Mouse (Mus musculus) intestine, embryonic 15.5 days (tissue): ENCODE measurements at regions not wholly inside any gene's neighbourhood (a gene's known extent, or its start where the extent isn't known, plus 50 kb on each side); places are given as distances from the start of the nearest gene placed in this dataset.
"Not testable (repeated sequence)": the region's sequence is repeated elsewhere in the genome, so short reads cannot be mapped to it uniquely, and the experiment has no call there.

Experiments used
- ATAC-seq: fragments of 200-750 bp; cut with Nextera tagmentation; 2 replicates; pipeline ENCODE4 v1.8.0; 2017; ENCODE audit warnings: moderate TSS enrichment, moderate library complexity
- H3K27ac ChIP-seq: fragments of 300-500 bp; sonication (generic); 2 replicates; pipeline ENCODE4 v1.5.1; 2015; ENCODE audit warnings: mild to moderate bottlenecking, inconsistent platforms
- H3K27me3 ChIP-seq: fragments of 300-500 bp; sonication (generic); replicated peaks from 2 replicates; pipeline ENCODE4 v1.6.1; 2015; ENCODE audit warnings: inconsistent platforms
- H3K36me3 ChIP-seq: fragments of 300-500 bp; sonication (generic); 2 replicates; pipeline ENCODE4 v1.6.1; 2015; ENCODE audit warnings: inconsistent platforms
- H3K4me1 ChIP-seq: fragments of 300-500 bp; sonication (generic); replicated peaks from 2 replicates; pipeline ENCODE4 v1.6.1; 2015; ENCODE audit warnings: inconsistent platforms
- H3K4me2 ChIP-seq: fragments of 300-500 bp; sonication (generic); replicated peaks from 2 replicates; pipeline ENCODE4 v1.6.1; 2015; ENCODE audit warnings: mild to moderate bottlenecking, inconsistent platforms
- H3K4me3 ChIP-seq: fragments of 300-500 bp; sonication (generic); replicated peaks from 2 replicates; pipeline ENCODE4 v1.5.1; 2015; ENCODE audit warnings: inconsistent platforms
- H3K9ac ChIP-seq: fragments of 300-500 bp; sonication (generic); 2 replicates; pipeline ENCODE4 v1.6.1; 2015; ENCODE audit warnings: inconsistent platforms
- H3K9me3 ChIP-seq: fragments of 300-500 bp; sonication (generic); 2 replicates; pipeline ENCODE4 v1.6.1; 2016; ENCODE audit warnings: inconsistent platforms
- WGBS: fragments of 180-500 bp; shearing (Covaris S2); methylation state at CpG from one replicate; pipeline ENCODE4 v1.1.7; 2015; 5-methylcytosine and 5-hydroxymethylcytosine counted together

DNA sequence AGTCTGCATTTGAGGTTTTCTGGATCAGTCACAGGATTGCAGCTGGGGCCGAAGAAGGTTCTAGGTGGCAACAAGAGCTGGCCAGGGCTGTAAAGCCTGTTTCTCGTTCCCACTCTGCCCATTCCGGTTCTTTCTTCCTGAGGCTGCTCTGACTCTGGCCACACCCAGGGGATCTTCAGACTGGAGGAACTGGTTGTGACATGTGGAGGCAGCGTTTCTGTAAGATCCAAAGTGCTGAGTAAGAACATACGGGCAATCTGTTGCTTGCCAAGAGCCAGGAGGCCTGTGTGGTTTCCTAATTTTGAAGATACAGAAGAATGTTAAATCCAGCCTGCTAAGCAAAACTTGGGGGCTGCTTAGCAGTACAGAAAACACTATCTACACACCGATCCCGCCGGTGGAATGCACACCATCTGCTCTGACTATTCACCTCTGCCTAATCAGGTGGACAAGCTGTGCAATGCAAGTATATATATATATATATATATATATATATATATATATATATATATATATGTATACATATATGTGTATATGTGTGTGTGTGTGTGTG, 99.3 kb upstream of the Bmp2k start:
- Histone ChIP-seq H3K27me3 (no peaks in the 10 kb centered on the region), H3K36me3 (no peaks in the 10 kb centered on the region), H3K4me3 (no peak overlapping the region), H3K4me2 (no peak overlapping the region), H3K27ac (no peak overlapping the region), H3K4me1 (peaks cover 2% of the 10 kb centered on the region; the same call in 1 of the 2 replicates), H3K9me3 (no peaks in the 10 kb centered on the region), H3K9ac (no peak overlapping the region)
- peak; percentile 96 for ATAC-seq
- 56% methylated on average over 8 of the region's 8 CpGs for WGBS

DNA sequence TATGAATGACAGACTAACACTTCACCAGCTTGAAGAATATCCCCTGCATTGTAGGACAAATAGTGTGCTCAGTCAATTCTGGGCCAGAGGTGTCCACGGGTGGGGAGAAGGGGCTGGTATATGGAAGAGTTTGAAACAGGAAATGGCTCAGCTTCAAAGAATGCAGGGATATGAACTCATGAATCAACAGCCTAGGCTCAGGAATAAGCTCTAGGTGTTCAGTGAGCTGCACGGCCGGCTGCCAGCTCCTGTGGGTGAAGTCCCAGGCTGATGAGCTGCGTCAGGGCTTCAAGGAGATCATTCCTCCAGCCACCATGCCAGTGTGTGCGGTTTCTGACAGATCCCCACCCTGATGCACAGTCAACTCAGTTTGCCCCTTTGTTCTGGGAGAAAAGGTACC, 98.8 kb upstream of the Bmp2k start:
- H3K4me1 ChIP-seq = peaks cover 2% of the 10 kb centered on the region; the same call in 1 of the 2 replicates
- H3K4me3 ChIP-seq = no peak overlapping the region
- no peaks in the 10 kb centered on the region for H3K36me3 ChIP-seq
- no peak overlapping the region for H3K9ac ChIP-seq
- H3K27me3 ChIP-seq = no peaks in the 10 kb centered on the region
- no peak overlapping the region for H3K4me2 ChIP-seq
- no peaks in the 10 kb centered on the region for H3K9me3 ChIP-seq
- ATAC-seq = no peak
- 60% methylated on average over 5 of the region's 5 CpGs for WGBS
- no peak overlapping the region for H3K27ac ChIP-seq

DNA sequence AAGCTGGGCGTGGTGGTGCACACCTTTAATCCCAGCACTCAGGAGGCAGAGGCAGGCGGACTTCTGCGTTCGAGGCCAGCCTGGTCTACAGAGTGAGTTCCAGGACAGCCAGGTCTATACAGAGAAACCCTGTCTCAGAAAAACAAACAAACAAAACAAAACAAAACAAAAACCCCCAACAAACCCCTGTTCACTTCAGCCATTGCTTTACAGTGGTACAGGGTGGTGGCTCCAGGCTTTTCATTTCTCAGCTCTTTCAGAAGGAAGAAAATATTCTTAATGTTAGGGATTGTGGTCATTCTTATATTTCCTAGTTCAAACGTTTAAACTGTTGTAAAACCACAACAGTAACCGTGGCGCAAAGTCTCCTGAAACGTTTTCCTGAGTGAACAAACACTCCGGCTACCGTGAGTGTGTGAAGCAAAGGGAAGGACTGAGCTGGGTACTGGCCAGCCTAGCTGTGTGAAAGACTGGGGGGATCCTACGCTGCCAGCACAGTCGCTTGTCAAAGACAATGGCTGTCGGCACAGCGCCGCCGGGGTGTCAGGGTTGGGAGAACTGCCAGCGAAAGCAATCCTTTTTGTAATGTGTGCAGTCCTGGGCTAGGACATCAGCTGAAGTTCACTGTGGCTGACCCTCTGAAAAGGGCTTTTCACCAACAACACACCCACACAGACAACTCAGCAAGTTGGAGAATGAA, 91.8 kb upstream of the Bmp2k start:
- no peak overlapping the region for H3K4me3 ChIP-seq
- ATAC-seq = no peak
- H3K9ac ChIP-seq = no peak overlapping the region
- 0 out of 2 replicates have a peak, but pooled peaks cover 3% of the 10 kb centered on the region for H3K4me1 ChIP-seq
- H3K27ac ChIP-seq = no peak overlapping the region
- H3K36me3 ChIP-seq = no peaks in the 10 kb centered on the region
- H3K4me2 ChIP-seq = peak overlapping the region; percentile 25; the same call in 1 of the 2 replicates
- no peaks in the 10 kb centered on the region for H3K9me3 ChIP-seq
- WGBS = 41% methylated on average over 17 of the region's 17 CpGs
- H3K27me3 ChIP-seq = no peaks in the 10 kb centered on the region

DNA sequence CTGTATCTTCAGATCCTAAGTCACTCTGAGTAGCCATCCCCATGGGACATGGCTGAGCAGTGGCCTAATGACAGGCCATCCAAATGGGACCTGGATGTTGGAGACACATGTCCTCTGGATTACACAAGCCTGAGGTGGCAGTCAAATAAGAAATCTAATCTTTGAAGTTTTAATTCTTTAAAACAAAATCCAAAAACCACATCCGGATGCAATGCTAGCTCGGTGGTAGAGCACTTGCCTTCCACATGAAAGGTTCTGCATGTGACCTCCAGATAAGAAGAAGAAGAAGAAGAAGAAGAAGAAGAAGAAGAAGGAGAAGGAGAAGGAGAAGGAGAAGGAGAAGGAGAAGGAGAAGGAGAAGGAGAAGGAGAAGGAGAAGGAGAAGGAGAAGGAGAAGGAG, 89.1 kb upstream of the Bmp2k start:
- H3K9ac ChIP-seq, H3K36me3 ChIP-seq, H3K4me3 ChIP-seq, H3K9me3 ChIP-seq, H3K4me2 ChIP-seq, H3K27ac ChIP-seq, H3K27me3 ChIP-seq, ATAC-seq: not testable (repeated sequence)
- WGBS = 85% methylated on average over 2 of the region's 2 CpGs
- peaks cover 11% of the 10 kb centered on the region for H3K4me1 ChIP-seq

DNA sequence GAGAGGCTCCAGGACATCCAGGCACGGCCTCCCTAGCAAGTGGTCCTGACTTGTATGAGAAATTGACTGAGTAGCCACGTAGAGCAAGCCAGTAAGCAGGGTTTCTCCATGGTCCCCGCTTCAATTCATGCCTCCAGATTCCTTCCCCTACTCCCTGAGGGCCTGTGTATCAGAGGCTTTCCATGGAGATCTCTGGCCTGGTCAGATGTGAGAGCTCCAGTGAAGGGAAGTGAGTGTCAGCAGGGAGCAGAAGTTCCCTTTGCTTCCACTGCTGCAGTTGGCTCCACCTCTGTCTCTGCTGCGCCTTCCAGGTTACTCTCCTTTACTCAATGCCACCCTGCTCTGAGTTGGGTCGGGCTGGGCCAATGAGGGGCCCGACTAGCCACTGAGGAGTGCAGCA, 88.3 kb upstream of the Bmp2k start:
- no peaks in the 10 kb centered on the region for H3K9me3 ChIP-seq
- H3K27me3 ChIP-seq = no peaks in the 10 kb centered on the region
- ATAC-seq = no peak
- H3K4me2 ChIP-seq = no peak overlapping the region
- no peak overlapping the region for H3K27ac ChIP-seq
- no peak overlapping the region for H3K9ac ChIP-seq
- H3K4me3 ChIP-seq = no peak overlapping the region
- 74% methylated on average over 6 of the region's 6 CpGs for WGBS
- no peaks in the 10 kb centered on the region for H3K36me3 ChIP-seq
- peaks cover 13% of the 10 kb centered on the region for H3K4me1 ChIP-seq

DNA sequence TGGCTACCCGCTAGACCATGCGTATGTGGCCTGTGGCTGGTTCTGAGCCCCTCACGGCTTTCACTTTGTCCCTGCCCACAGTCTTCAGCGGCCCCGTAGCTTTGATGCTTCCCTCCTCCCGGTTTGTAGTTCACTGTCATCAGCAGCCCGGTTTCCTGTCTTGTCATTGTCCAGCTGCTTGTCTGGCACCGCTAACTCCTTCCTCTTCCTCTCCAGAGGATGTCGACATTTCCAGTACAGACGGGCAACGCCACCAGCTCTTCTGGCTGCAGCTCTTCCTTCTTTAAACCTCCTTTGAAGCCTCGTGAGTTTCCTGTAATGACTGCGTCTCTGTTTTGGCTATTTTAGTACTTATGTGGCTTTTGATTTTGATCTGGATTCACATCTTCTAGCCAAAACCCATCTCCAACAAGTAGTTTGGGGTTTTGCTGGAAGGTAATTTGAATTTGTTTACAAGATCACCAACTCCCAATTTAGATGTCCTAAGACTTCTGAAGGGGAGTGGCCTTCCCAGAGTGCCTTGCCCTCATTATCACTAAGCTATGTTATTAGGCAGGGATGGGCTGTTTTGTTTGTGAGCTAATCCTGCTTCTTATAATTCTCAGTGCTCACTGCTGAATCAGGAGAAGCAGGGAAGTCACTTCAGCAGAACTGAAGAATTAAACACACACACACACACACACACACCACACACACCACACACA, 85.8 kb upstream of the Bmp2k start:
- Histone ChIP-seq H3K9me3 (no peaks in the 10 kb centered on the region), H3K36me3 (no peaks in the 10 kb centered on the region), H3K4me1 (peaks cover 11% of the 10 kb centered on the region), H3K27me3 (no peaks in the 10 kb centered on the region), H3K4me2 (peak overlapping the region; percentile 38), H3K9ac (no peak overlapping the region), H3K4me3 (0 out of 2 replicates have a peak overlapping the region, but pooled peaks have one; percentile 1), H3K27ac (peak overlapping the region; percentile 60; the same call in 1 of the 2 replicates)
- ATAC-seq = peak; percentile 54
- 50% methylated on average over 13 of the region's 13 CpGs for WGBS

DNA sequence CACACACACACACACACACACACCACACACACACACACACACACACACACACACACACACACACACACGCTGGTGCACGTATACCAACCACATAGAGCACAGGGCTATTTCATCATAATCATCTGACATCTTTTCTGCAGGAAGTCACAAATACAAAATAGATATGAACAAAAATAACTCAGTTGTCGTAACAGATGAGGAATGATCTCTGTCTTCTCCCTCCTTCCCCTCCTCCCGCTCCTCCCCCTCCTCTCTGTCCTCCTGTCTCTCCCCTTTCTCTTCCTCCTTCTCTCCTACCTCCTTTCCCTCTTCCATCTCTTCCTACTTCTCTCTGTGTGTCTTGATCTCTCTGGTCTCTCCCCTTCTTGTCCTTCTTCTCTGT, 85.2 kb upstream of the Bmp2k start:
- peaks cover 11% of the 10 kb centered on the region for H3K4me1 ChIP-seq
- no peaks in the 10 kb centered on the region for H3K9me3 ChIP-seq
- no peak overlapping the region for H3K9ac ChIP-seq
- H3K4me2 ChIP-seq = no peak overlapping the region
- no peaks in the 10 kb centered on the region for H3K27me3 ChIP-seq
- WGBS = 48% methylated on average over 4 of the region's 4 CpGs
- peak; percentile 26; the same call in 1 of the 2 replicates for ATAC-seq
- H3K27ac ChIP-seq = no peak overlapping the region
- H3K36me3 ChIP-seq = no peaks in the 10 kb centered on the region
- no peak overlapping the region for H3K4me3 ChIP-seq

DNA sequence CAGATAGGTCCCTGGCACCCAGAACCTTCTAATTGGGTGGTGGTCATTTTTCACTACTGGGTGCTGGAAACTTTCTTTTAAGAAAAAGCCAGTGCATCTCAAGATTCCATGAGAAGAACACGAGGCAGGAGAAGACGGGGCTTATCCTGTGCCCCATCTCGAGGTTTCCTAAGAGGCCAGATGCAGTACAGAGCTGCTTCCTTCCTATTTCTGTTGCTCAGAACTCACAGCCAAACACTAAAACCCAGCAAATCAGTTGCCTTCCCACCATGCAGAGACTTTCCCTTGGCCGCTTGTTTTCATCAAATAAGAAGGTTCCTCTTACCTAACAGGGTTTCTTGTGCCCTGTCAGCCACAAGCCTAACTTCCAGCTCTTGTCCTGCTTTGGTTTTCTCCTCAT, 84.7 kb upstream of the Bmp2k start:
- 75% methylated on average over 4 of the region's 4 CpGs for WGBS
- Histone ChIP-seq H3K4me3 (no peak overlapping the region), H3K27me3 (no peaks in the 10 kb centered on the region), H3K27ac (peak overlapping the region; percentile 32), H3K9ac (no peak overlapping the region), H3K4me2 (no peak overlapping the region), H3K9me3 (no peaks in the 10 kb centered on the region), H3K4me1 (peaks cover 11% of the 10 kb centered on the region), H3K36me3 (no peaks in the 10 kb centered on the region)
- 0 out of 2 replicates have a peak, but pooled peaks have one; percentile 16 for ATAC-seq

DNA sequence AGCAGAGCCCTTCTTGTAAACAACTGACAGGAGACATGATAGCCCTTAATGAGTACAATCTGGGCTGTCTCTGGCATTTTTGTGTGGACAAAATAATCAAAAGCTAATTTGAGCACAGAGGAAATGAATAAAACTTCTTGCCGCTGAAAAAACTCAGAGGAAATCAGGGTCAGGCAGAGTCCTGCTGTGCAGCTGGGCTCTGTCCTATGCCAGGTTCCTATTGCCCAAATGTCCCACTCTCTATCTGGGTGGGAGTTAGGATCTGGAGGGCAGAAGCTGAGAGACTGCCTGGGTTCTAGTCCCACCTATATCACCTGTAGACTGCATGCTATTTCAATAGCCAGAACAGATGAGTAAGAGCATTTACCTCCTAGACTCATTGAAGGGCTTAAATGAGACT, 83.8 kb upstream of the Bmp2k start:
- Histone ChIP-seq H3K36me3 (no peaks in the 10 kb centered on the region), H3K27ac (0 out of 2 replicates have a peak overlapping the region, but pooled peaks have one; percentile 32), H3K27me3 (no peaks in the 10 kb centered on the region), H3K4me3 (no peak overlapping the region), H3K9ac (no peak overlapping the region), H3K4me2 (no peak overlapping the region), H3K9me3 (no peaks in the 10 kb centered on the region), H3K4me1 (peaks cover 11% of the 10 kb centered on the region)
- 29% methylated on average over 1 of the region's 1 CpGs for WGBS
- no peak for ATAC-seq

DNA sequence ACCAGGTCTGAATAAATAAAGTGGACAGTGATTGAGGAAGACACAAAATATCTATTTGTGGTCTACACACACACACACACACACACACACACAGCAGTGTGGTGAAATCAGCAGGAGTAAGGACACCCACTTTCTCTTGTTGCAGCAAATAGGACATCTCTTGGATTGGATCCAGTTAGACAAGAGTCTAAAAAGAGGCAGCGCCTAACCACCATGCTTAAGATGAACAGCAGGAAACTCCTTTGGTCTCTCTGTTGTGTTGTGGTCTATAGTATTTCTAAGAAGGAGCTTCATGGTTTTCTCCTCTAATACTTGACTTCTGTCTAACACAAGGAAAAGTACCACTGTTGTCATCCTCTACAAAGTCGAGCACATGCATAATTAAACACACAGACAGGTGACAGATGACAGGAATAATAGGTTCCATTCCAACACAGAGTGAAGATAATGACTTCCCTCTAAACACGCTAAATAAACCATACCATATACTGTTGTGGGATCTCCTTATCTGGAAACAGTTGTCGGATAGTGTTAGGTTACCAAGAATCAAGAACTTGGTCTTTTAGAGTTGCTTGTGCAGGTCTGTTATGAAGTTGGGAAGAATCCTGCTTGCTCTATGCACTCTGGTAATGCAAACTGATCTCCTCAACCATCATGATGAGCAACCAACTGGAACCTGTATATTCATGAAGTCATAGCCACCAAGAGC, 82.6 kb upstream of the Bmp2k start:
- H3K36me3 ChIP-seq = no peaks in the 10 kb centered on the region
- no peak overlapping the region for H3K9ac ChIP-seq
- no peak overlapping the region for H3K4me2 ChIP-seq
- H3K4me3 ChIP-seq = no peak overlapping the region
- H3K9me3 ChIP-seq = no peaks in the 10 kb centered on the region
- H3K27me3 ChIP-seq = no peaks in the 10 kb centered on the region
- H3K27ac ChIP-seq = no peak overlapping the region
- no peak for ATAC-seq
- peaks cover 11% of the 10 kb centered on the region for H3K4me1 ChIP-seq
- 87% methylated on average over 4 of the region's 4 CpGs for WGBS

DNA sequence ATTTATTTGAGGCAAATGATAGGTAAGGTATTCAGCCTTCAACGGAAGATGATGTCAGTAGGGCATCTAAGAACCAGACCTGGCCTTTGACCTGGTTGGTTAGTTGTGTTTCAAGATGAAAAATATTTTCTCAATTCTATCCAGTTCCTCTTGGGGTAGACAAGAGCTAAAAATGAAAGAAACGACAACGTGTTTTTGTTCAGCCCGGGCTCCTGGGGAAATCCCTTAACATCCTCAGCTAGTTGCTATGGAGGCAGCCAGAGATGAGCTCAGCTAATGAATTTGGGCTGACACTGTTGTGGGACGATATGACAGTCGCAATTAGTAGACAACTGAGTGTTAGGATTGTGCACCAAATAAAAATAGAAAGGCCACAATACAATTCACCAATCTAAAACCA, 80.6 kb upstream of the Bmp2k start:
- Histone ChIP-seq H3K4me2 (no peak overlapping the region), H3K4me3 (no peak overlapping the region), H3K9ac (no peak overlapping the region), H3K27ac (no peak overlapping the region), H3K36me3 (no peaks in the 10 kb centered on the region), H3K27me3 (no peaks in the 10 kb centered on the region), H3K9me3 (no peaks in the 10 kb centered on the region), H3K4me1 (peaks cover 10% of the 10 kb centered on the region)
- ATAC-seq = no peak
- 74% methylated on average over 6 of the region's 6 CpGs for WGBS

DNA sequence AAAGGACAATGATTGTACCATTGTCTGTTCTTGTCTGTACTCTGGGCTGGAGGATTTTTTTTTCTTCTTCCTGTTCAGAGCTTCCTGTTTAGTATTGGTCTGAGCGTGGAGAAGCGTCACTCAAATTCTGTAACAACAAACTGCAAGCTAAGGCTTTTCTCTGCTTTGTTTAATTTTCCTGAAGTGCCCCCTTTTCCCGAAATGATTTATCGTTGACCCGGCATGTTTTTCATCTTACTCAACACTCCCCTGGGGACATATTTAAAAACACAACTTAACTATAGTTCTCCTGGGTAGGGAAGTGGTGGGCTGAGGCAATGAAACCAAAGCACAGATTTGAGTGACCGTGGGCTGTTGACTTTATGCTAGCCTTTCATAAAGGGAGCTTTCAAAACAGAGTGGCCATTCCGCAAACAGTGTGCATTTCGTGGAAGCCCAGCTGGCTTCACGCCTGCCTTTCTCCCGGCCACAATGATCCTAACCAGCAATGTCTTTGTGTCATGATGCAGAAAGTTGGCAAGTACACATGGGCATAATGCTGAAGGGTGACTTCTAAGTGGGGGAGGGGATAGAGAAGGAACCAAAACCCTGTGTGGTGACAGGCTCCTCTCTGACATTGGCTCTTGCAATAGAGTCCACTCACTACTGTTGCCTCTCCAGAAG, 79.8 kb upstream of the Bmp2k start:
- no peak overlapping the region for H3K4me2 ChIP-seq
- H3K9ac ChIP-seq = no peak overlapping the region
- no peaks in the 10 kb centered on the region for H3K9me3 ChIP-seq
- 47% methylated on average over 10 of the region's 10 CpGs for WGBS
- no peak for ATAC-seq
- no peaks in the 10 kb centered on the region for H3K36me3 ChIP-seq
- H3K27ac ChIP-seq = 0 out of 2 replicates have a peak overlapping the region, but pooled peaks have one; percentile 0
- H3K4me3 ChIP-seq = no peak overlapping the region
- no peaks in the 10 kb centered on the region for H3K27me3 ChIP-seq
- peaks cover 11% of the 10 kb centered on the region for H3K4me1 ChIP-seq
